Mouse (Mus musculus): Measurements from ENCODE around the gene Cog4. TPM values are rescaled to one million over a fixed set of nuclear protein-coding genes. Genes with fewer than 3 reads are reported as not detected.

The Cog4 gene
- polyA plus RNA-seq (2015; fragmentation: Illumina TruSeq; extraction: RNeasy Lipid Tissue Mini Kit (QIAGEN cat#74804); ENCODE audit: insufficient read depth, low replicate concordance): 33.9 TPM

GRCm38 (mm10) chr8:110846405-110847170 lies at the start of gene Cog4, which contains the start of gene Sf3b3:
TSS of gene Cog4 (plus strand) at chr8:110846600.
TSS of gene Sf3b3 (minus strand) at chr8:110846787.

GRCm38 (mm10) chr8:110805669-110806068 lies 40.7 kb upstream of the Cog4 start, which contains the start of gene Il34:
TSS of gene Il34 (minus strand) at chr8:110805924.

GRCm38 (mm10) chr8:110901839-110902578 lies 55.6 kb downstream of the Cog4 start, which contains the start of gene Fuk:
TSS of gene Fuk (minus strand) at chr8:110902488.

GRCm38 (mm10) chr8:110919341-110920031 lies 73.1 kb downstream of the Cog4 start, which contains the start of gene St3gal2:
TSS of gene St3gal2 (plus strand) at chr8:110919922.

Other genes with a start within 250 kb of the Cog4 start
- 20.1 TPM for gene Vac14, start 228.0 kb upstream of the Cog4 start, polyA plus RNA-seq (2015; fragmentation: Illumina TruSeq; extraction: RNeasy Lipid Tissue Mini Kit (QIAGEN cat#74804); ENCODE audit: insufficient read depth, low replicate concordance)
- 7.1 TPM for gene Mtss1l, start 125.1 kb upstream of the Cog4 start, polyA plus RNA-seq (2015; fragmentation: Illumina TruSeq; extraction: RNeasy Lipid Tissue Mini Kit (QIAGEN cat#74804); ENCODE audit: insufficient read depth, low replicate concordance)
- gene Il34, start 40.7 kb upstream of the Cog4 start, polyA plus RNA-seq (2015; fragmentation: Illumina TruSeq; extraction: RNeasy Lipid Tissue Mini Kit (QIAGEN cat#74804); ENCODE audit: insufficient read depth, low replicate concordance): 9.1 TPM
- 111 TPM for gene Sf3b3, start 187 bp downstream of the Cog4 start, polyA plus RNA-seq (2015; fragmentation: Illumina TruSeq; extraction: RNeasy Lipid Tissue Mini Kit (QIAGEN cat#74804); ENCODE audit: insufficient read depth, low replicate concordance)
- gene Fuk, start 55.9 kb downstream of the Cog4 start, polyA plus RNA-seq (2015; fragmentation: Illumina TruSeq; extraction: RNeasy Lipid Tissue Mini Kit (QIAGEN cat#74804); ENCODE audit: insufficient read depth, low replicate concordance): 4.3 TPM
- gene St3gal2, start 73.3 kb downstream of the Cog4 start, polyA plus RNA-seq (2015; fragmentation: Illumina TruSeq; extraction: RNeasy Lipid Tissue Mini Kit (QIAGEN cat#74804); ENCODE audit: insufficient read depth, low replicate concordance): 7.1 TPM
- 45.2 TPM for gene Ddx19a, start 151.2 kb downstream of the Cog4 start, polyA plus RNA-seq (2015; fragmentation: Illumina TruSeq; extraction: RNeasy Lipid Tissue Mini Kit (QIAGEN cat#74804); ENCODE audit: insufficient read depth, low replicate concordance)
- gene Ddx19b, start 185.2 kb downstream of the Cog4 start, polyA plus RNA-seq (2015; fragmentation: Illumina TruSeq; extraction: RNeasy Lipid Tissue Mini Kit (QIAGEN cat#74804); ENCODE audit: insufficient read depth, low replicate concordance): 18.4 TPM
- 20.9 TPM for gene Aars, start 186.5 kb downstream of the Cog4 start, polyA plus RNA-seq (2015; fragmentation: Illumina TruSeq; extraction: RNeasy Lipid Tissue Mini Kit (QIAGEN cat#74804); ENCODE audit: insufficient read depth, low replicate concordance)
- 6.0 TPM for gene Exosc6, start 209.7 kb downstream of the Cog4 start, polyA plus RNA-seq (2015; fragmentation: Illumina TruSeq; extraction: RNeasy Lipid Tissue Mini Kit (QIAGEN cat#74804); ENCODE audit: insufficient read depth, low replicate concordance)
- gene Clec18a, start 245.8 kb downstream of the Cog4 start, polyA plus RNA-seq (2015; fragmentation: Illumina TruSeq; extraction: RNeasy Lipid Tissue Mini Kit (QIAGEN cat#74804); ENCODE audit: insufficient read depth, low replicate concordance): not detected
- gene Pdpr, start 248.0 kb downstream of the Cog4 start, polyA plus RNA-seq (2015; fragmentation: Illumina TruSeq; extraction: RNeasy Lipid Tissue Mini Kit (QIAGEN cat#74804); ENCODE audit: insufficient read depth, low replicate concordance): 22.5 TPM

Measured in spleen, adult 10 weeks (tissue).